Mouse (Mus musculus): ENCODE data around the gene Smad6. TPM values are rescaled to one million over a fixed set of nuclear protein-coding genes. Genes with fewer than 3 reads are reported as not detected.
A peak's percentile ranks its signal among the peaks of the same experiment; 100 is the strongest.

Smad6 gene
- polyA plus RNA-seq, 1 experiment from 2014 or later = 1.6 TPM

DNA sequence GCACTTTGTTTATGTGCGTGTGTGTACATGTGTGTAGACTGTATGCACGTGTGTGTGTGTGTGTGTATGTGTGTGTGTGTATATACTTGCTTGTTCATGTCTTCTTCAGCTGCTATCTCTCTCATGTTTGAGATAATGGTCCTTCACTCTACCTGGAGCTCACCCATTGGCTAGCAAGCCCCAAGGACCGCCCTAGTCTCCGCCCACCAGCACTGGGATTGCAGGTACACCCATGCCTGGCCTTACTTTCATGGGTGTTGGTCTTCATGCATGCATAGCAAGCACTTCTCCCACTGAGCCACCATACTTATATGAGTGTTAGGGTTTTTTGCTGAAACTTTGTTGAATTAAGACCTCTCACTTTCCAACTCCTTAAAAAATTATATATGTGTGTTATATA, 40.5 kb downstream of the Smad6 start:
- Histone ChIP-seq H3K27me3 (replicated peaks; ENCODE audit: control insufficient read depth, insufficient read depth, low read length) (no peaks in the 10 kb centered on the region), H3K4me2 (ENCODE audit: low read length) (no peak overlapping the region), H3K9ac (ENCODE audit: low read depth, low read length) (no peak overlapping the region), H3K27ac (ENCODE audit: low read depth, low read length) (no peak overlapping the region), H3K9me3 (ENCODE audit: control insufficient read depth, low read length) (no peaks in the 10 kb centered on the region), H3K4me3 (ENCODE audit: low read length) (no peak overlapping the region), H3K36me3 (ENCODE audit: control insufficient read depth, insufficient read depth, low read length) (no peaks in the 10 kb centered on the region), H3K4me1 (ENCODE audit: control insufficient read depth, insufficient read depth, low read depth, low read length) (peaks cover 13% of the 10 kb centered on the region)
- WGBS = 88% methylated on average over 4 of the region's 4 CpGs
- ATAC-seq = no peak

DNA sequence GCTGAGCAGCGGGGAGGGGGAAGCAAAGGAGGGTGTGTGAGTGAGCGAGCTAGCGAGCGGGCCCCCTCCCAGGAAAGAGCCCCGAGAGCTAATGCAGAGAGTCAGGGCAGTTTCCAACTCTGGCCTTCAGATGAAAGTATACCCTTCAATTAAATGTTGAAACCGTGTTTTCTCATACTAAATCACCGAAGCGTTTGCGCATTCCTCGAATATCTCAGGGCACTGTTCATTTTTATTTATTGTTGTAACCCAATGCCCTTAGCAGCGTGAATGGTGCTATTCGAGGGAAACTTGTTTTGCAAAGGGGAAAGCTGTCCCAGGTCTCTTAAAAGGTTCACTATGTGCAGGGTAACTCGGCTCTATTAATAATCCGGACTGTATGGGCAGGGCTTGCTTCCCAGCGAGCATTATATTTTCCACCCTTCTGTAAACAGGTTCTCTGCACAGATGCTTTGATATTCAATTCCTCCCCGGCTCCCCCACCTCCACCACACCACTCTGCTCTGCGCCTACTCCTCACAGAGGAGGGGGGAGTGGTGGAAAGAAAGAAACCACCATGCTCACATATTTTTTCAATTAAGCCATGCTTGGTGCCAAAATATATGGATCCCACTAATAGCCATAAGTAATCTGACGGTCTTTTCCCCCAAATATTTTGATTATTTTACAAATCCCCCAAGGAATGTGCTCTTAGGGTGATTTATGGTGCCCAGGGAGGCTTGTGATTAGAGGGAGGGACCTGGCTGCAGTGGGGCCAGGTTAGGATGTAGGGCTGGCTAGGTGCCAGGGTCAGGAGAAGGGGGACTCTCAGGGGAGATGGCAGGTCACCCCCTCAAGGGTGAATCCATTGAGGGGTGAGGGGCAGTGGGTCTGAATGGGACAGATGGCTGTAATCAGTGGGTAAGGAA, 41.4 kb downstream of the Smad6 start:
- Histone ChIP-seq H3K4me2 (ENCODE audit: low read length) (peak overlapping the region; percentile 18; the same call in 1 of the 2 replicates), H3K36me3 (ENCODE audit: control insufficient read depth, insufficient read depth, low read length) (no peaks in the 10 kb centered on the region), H3K9me3 (ENCODE audit: control insufficient read depth, low read length) (no peaks in the 10 kb centered on the region), H3K9ac (ENCODE audit: low read depth, low read length) (no peak overlapping the region), H3K4me1 (ENCODE audit: control insufficient read depth, insufficient read depth, low read depth, low read length) (peaks cover 20% of the 10 kb centered on the region), H3K27ac (ENCODE audit: low read depth, low read length) (no peak overlapping the region), H3K4me3 (ENCODE audit: low read length) (no peak overlapping the region), H3K27me3 (replicated peaks; ENCODE audit: control insufficient read depth, insufficient read depth, low read length) (no peaks in the 10 kb centered on the region)
- WGBS = 14% methylated on average over 18 of the region's 18 CpGs
- ATAC-seq = no peak

DNA sequence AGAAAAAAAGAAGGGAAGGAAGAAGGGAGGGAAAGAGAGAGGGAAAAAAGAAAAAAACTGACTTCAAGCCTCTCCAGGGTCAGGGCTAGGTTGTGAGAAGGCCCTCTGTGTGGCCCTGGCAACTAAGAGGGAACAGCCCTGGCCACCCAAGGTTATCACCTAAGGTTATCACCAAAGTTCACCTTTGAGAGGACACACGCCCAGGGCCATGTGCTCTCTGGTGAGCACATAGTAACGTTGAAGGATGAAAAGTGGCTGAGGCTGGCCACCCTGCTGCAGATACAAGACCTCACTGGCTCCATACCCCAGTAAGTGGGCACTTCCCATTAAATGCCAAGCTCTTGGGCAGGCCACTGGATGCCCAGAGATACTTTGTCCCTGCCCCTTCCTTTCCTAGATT, 42.6 kb downstream of the Smad6 start:
- Histone ChIP-seq H3K4me1 (ENCODE audit: control insufficient read depth, insufficient read depth, low read depth, low read length) (peaks cover 17% of the 10 kb centered on the region), H3K27ac (ENCODE audit: low read depth, low read length) (no peak overlapping the region)

DNA sequence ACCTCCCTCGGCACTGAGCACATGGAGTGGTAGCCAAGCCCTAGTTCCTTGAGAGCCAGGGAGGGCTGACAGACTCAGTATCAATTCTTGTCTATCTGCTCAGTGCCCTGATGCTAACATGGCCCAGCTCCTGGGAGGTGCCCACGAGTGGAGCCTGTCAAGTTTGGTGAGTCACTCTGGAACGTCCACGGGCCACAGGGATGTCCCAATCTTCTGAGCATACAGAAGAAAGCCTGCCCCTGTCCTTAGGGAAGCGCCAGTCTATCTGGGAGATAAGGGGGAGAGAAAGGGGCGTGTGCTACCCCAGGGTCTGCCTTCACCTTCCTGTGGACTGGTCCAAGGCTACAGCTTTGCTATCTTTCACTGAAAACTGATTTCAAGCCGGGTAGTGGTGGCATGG, 43.2 kb downstream of the Smad6 start:
- Histone ChIP-seq H3K4me1 (ENCODE audit: control insufficient read depth, insufficient read depth, low read depth, low read length) (peaks cover 16% of the 10 kb centered on the region), H3K36me3 (ENCODE audit: control insufficient read depth, insufficient read depth, low read length) (no peaks in the 10 kb centered on the region), H3K4me2 (ENCODE audit: low read length) (no peak overlapping the region), H3K27ac (ENCODE audit: low read depth, low read length) (no peak overlapping the region), H3K9ac (ENCODE audit: low read depth, low read length) (no peak overlapping the region), H3K4me3 (ENCODE audit: low read length) (no peak overlapping the region), H3K27me3 (replicated peaks; ENCODE audit: control insufficient read depth, insufficient read depth, low read length) (no peaks in the 10 kb centered on the region), H3K9me3 (ENCODE audit: control insufficient read depth, low read length) (no peaks in the 10 kb centered on the region)
- no peak for ATAC-seq
- WGBS = 81% methylated on average over 7 of the region's 7 CpGs

More for the DNA sequence above, 42.6 kb downstream of the Smad6 start:
- no peaks in the 10 kb centered on the region for H3K9me3 ChIP-seq (ENCODE audit: control insufficient read depth, low read length)
- no peak overlapping the region for H3K4me3 ChIP-seq (ENCODE audit: low read length)
- no peak overlapping the region for H3K4me2 ChIP-seq (ENCODE audit: low read length)
- no peaks in the 10 kb centered on the region for H3K27me3 ChIP-seq (replicated peaks; ENCODE audit: control insufficient read depth, insufficient read depth, low read length)
- no peak for ATAC-seq
- no peak overlapping the region for H3K9ac ChIP-seq (ENCODE audit: low read depth, low read length)
- WGBS = 69% methylated on average over 2 of the region's 2 CpGs
- no peaks in the 10 kb centered on the region for H3K36me3 ChIP-seq (ENCODE audit: control insufficient read depth, insufficient read depth, low read length)

DNA sequence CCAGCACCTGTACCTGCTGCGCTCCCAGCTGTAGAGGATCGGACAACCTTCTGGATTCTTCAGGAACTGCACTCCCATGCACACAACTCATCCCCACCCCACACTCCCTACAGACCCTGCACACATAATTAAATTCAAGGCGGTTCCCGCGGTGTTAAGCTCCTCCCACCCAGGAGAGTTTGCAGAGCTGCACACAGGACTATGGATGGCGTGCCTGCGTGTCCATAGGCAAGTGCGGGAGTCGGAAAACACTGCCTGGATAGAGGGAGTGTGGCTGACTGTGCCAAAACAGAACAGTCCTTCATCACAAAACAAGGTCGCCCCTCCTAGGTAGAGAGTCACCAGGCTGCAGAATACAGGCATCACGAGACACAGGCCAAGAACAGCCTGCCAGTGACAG, 45.9 kb downstream of the Smad6 start:
- Histone ChIP-seq H3K36me3 (ENCODE audit: control insufficient read depth, insufficient read depth, low read length) (no peaks in the 10 kb centered on the region), H3K4me1 (ENCODE audit: control insufficient read depth, insufficient read depth, low read depth, low read length) (peaks cover 15% of the 10 kb centered on the region), H3K27me3 (replicated peaks; ENCODE audit: control insufficient read depth, insufficient read depth, low read length) (no peaks in the 10 kb centered on the region), H3K4me2 (ENCODE audit: low read length) (0 out of 2 replicates have a peak overlapping the region, but pooled peaks have one; percentile 16), H3K4me3 (ENCODE audit: low read length) (no peak overlapping the region), H3K9me3 (ENCODE audit: control insufficient read depth, low read length) (no peaks in the 10 kb centered on the region), H3K9ac (ENCODE audit: low read depth, low read length) (no peak overlapping the region), H3K27ac (ENCODE audit: low read depth, low read length) (no peak overlapping the region)
- WGBS = 27% methylated on average over 11 of the region's 11 CpGs
- ATAC-seq = peak; percentile 34

DNA sequence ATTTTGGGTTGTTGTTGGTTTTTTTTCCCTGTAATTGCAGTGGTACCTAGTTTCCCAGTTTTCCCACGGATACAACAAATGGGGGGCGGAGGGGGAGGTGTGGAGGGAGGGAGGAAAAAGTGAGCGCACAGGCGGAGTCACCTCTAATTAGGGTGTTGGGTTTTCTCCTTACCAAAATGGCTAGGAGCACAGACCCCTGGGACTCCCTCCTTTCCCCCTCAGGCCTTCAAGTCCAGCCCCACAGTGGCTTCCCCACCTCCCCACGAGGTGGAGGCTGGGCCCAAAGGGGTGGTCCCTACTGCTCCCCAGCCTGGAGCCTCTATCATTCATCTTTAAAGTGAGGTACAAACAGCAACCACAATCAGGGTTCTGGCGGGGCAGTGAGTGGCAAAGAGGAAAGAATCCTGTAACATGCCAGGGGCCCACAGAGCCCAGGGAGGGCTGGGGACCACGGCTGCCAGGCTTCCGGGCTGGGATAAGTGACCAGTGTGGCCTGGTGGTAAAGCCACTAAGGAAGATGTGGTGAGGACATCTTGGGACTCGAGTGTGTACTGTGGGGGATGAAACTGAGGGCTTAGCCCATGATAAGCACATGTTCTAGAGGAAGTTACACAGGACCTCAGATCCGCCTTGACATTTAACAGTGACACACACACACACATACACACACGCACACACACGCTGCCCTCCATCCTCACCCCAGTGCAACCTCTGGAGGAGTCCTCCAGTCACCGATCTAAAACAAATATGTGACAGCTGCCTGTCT, 47.4 kb downstream of the Smad6 start:
- Histone ChIP-seq H3K9me3 (ENCODE audit: control insufficient read depth, low read length) (no peaks in the 10 kb centered on the region), H3K36me3 (ENCODE audit: control insufficient read depth, insufficient read depth, low read length) (no peaks in the 10 kb centered on the region), H3K4me1 (ENCODE audit: control insufficient read depth, insufficient read depth, low read depth, low read length) (peaks cover 7% of the 10 kb centered on the region; the same call in 1 of the 2 replicates), H3K4me2 (ENCODE audit: low read length) (no peak overlapping the region), H3K27ac (ENCODE audit: low read depth, low read length) (no peak overlapping the region), H3K9ac (ENCODE audit: low read depth, low read length) (no peak overlapping the region), H3K27me3 (replicated peaks; ENCODE audit: control insufficient read depth, insufficient read depth, low read length) (no peaks in the 10 kb centered on the region), H3K4me3 (ENCODE audit: low read length) (no peak overlapping the region)
- 56% methylated on average over 13 of the region's 13 CpGs for WGBS
- no peak for ATAC-seq

DNA sequence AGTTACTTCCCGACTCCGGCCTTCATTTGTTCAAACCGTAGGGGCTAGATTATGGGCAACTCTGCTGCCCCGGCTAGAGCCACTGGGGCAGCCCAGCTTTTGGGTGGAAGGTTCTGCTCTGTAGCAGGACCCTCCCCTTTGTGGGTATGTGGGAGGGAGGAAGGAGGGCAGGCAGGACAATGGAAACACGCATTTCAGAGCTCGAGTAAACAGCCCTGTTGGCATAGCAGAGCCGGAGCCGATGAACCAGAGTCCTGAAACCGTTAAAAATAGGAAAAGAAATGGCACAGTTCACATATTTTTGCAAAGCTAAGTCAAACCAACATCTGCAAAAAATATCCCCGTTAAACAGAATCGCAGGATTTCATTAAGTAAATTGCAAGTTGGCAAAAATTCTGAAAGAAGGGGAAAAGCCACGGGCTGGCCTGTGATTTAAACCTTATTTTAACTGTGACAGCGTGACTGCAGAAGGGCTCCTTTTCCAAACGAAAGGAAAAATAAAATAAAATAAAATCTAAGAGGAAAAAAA, 48.1 kb downstream of the Smad6 start:
- no peaks in the 10 kb centered on the region for H3K27me3 ChIP-seq (replicated peaks; ENCODE audit: control insufficient read depth, insufficient read depth, low read length)
- peaks cover 10% of the 10 kb centered on the region for H3K4me1 ChIP-seq (ENCODE audit: control insufficient read depth, insufficient read depth, low read depth, low read length)
- H3K9me3 ChIP-seq (ENCODE audit: control insufficient read depth, low read length) = no peaks in the 10 kb centered on the region
- no peak overlapping the region for H3K9ac ChIP-seq (ENCODE audit: low read depth, low read length)
- H3K4me3 ChIP-seq (ENCODE audit: low read length) = no peak overlapping the region
- 48% methylated on average over 14 of the region's 14 CpGs for WGBS
- no peaks in the 10 kb centered on the region for H3K36me3 ChIP-seq (ENCODE audit: control insufficient read depth, insufficient read depth, low read length)
- no peak overlapping the region for H3K4me2 ChIP-seq (ENCODE audit: low read length)
- no peak overlapping the region for H3K27ac ChIP-seq (ENCODE audit: low read depth, low read length)
- ATAC-seq = no peak

DNA sequence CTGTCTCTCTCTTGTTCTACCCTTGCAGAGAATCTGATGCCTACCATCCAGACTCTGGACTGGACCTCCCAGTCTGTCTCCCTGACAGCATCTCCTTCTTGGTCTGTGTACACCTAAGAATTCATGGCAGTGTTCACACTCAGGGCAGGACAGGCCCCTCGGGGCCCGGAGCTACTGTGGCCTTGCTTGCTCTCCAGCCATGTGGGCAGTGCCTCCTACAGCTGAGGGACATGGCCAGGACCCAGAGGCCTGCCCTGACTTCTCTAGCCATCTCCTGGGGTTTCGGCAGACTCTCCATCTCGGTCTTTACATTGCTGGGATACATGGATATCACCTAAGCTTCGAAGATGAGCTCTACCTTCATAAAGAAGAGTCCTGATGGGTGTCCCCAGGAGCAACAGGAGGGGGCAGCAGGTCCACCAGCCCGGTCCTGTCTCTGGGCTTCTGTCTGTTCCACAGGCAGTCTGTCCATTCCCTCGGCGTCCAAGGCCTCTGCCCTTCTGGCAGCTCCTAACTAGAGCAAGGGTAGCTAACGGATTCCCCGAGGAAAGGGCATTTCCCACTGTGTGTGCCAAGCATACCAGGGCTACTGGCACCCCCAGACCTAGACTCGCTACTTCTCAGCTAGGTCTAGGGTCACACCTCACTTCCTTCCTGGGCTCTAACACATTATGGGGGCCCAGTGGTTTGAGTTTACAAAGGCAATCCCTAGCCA, 49.1 kb downstream of the Smad6 start:
- 90% methylated on average over 11 of the region's 11 CpGs for WGBS

More for the DNA sequence above, 49.1 kb downstream of the Smad6 start:
- Histone ChIP-seq H3K27me3 (replicated peaks; ENCODE audit: control insufficient read depth, insufficient read depth, low read length) (no peaks in the 10 kb centered on the region), H3K9me3 (ENCODE audit: control insufficient read depth, low read length) (no peaks in the 10 kb centered on the region), H3K9ac (ENCODE audit: low read depth, low read length) (no peak overlapping the region), H3K4me2 (ENCODE audit: low read length) (no peak overlapping the region), H3K4me3 (ENCODE audit: low read length) (no peak overlapping the region), H3K36me3 (ENCODE audit: control insufficient read depth, insufficient read depth, low read length) (no peaks in the 10 kb centered on the region), H3K27ac (ENCODE audit: low read depth, low read length) (no peak overlapping the region), H3K4me1 (ENCODE audit: control insufficient read depth, insufficient read depth, low read depth, low read length) (peaks cover 20% of the 10 kb centered on the region)
- ATAC-seq = no peak
